Mouse (Mus musculus) limb, embryonic 12.5 days (tissue): Measurements from ENCODE around the gene Auts2. TPM values are rescaled to one million over a fixed set of nuclear protein-coding genes. Genes with fewer than 3 reads are reported as not detected.

Source experiments
- ATAC-seq: fragments of 200-750 bp; cut with Nextera tagmentation; 2 replicates; pipeline ENCODE4 v1.8.0; 2017; ENCODE audit warnings: low read depth, moderate TSS enrichment; ENCODE audit not compliant: insufficient number of reproducible peaks, insufficient read depth, low FRiP score, low TSS enrichment
- H3K27ac ChIP-seq: fragments of 300-500 bp; sonication (generic); 2 replicates; pipeline ENCODE4 v1.5.1; 2016; ENCODE audit warnings: mild to moderate bottlenecking, moderate library complexity
- H3K27me3 ChIP-seq: fragments of 300-500 bp; sonication (generic); 2 replicates; pipeline ENCODE4 v1.6.1; 2016; ENCODE audit warnings: mild to moderate bottlenecking, moderate library complexity
- H3K36me3 ChIP-seq: fragments of 300-500 bp; sonication (generic); 2 replicates; pipeline ENCODE4 v1.6.1; 2016; ENCODE audit warnings: mild to moderate bottlenecking, moderate library complexity
- H3K4me1 ChIP-seq: fragments of 300-500 bp; sonication (generic); replicated peaks from 2 replicates; pipeline ENCODE4 v1.6.1; 2016
- H3K4me2 ChIP-seq: fragments of 300-500 bp; sonication (generic); 2 replicates; pipeline ENCODE4 v1.6.1; 2016; ENCODE audit warnings: mild to moderate bottlenecking, moderate library complexity
- H3K4me3 ChIP-seq: fragments of 300-500 bp; sonication (generic); replicated peaks from 2 replicates; pipeline ENCODE4 v1.5.1; 2016; ENCODE audit warnings: mild to moderate bottlenecking
- H3K9ac ChIP-seq: fragments of 300-500 bp; sonication (generic); replicated peaks from 2 replicates; pipeline ENCODE4 v1.6.1; 2016; ENCODE audit warnings: mild to moderate bottlenecking, moderate library complexity
- H3K9me3 ChIP-seq: fragments of 300-500 bp; sonication (generic); 2 replicates; pipeline ENCODE4 v1.6.1; 2016; ENCODE audit warnings: mild to moderate bottlenecking, moderate library complexity
- WGBS: fragments of 180-500 bp; shearing (Covaris S2); methylation state at CpG from one replicate; pipeline ENCODE4 v1.1.7; 2016; 5-methylcytosine and 5-hydroxymethylcytosine counted together
- polyA plus RNA-seq: library from polyadenylated mRNA; unstranded; fragments of >200 nt; fragmentation: Nextera tagmentation; extraction: Ambion mirVana; gene quantifications from 2 replicates; pipeline ENCODE4 v1.2.1, GENCODE M21; 2016

The Auts2 gene
- polyA plus RNA-seq, 1 experiment from 2014 or later: 66.4 TPM

- Histone ChIP-seq H3K36me3 (no peaks in the 10 kb centered on the region), H3K9me3 (no peaks in the 10 kb centered on the region), H3K4me2 (no peak overlapping the region), H3K4me3 (no peak overlapping the region), H3K27me3 (no peaks in the 10 kb centered on the region), H3K4me1 (peaks cover 23% of the 10 kb centered on the region), H3K27ac (no peak overlapping the region), H3K9ac (no peak overlapping the region)
- ATAC-seq: no peak
- 74% methylated on average over 11 of the region's 11 CpGs for WGBS
Observed at GRCm38 (mm10) chr5:132203846-132204245, 339.3 kb downstream of the Auts2 start.

GRCm38 (mm10) chr5:132201077-132201645 is 342.0 kb downstream of the Auts2 start:
- H3K9ac ChIP-seq: no peak overlapping the region
- no peak overlapping the region for H3K27ac ChIP-seq
- no peaks in the 10 kb centered on the region for H3K27me3 ChIP-seq
- H3K36me3 ChIP-seq: no peaks in the 10 kb centered on the region
- H3K9me3 ChIP-seq: no peaks in the 10 kb centered on the region
- H3K4me3 ChIP-seq: no peak overlapping the region
- H3K4me2 ChIP-seq: no peak overlapping the region
- 59% methylated on average over 4 of the region's 4 CpGs for WGBS
- peaks cover 23% of the 10 kb centered on the region for H3K4me1 ChIP-seq
- ATAC-seq: no peak

GRCm38 (mm10) chr5:132200595-132200994 is 342.5 kb downstream of the Auts2 start:
- Histone ChIP-seq H3K4me1 (peaks cover 25% of the 10 kb centered on the region), H3K27me3 (no peaks in the 10 kb centered on the region), H3K36me3 (no peaks in the 10 kb centered on the region), H3K4me2 (no peak overlapping the region), H3K4me3 (no peak overlapping the region), H3K27ac (no peak overlapping the region), H3K9me3 (no peaks in the 10 kb centered on the region), H3K9ac (no peak overlapping the region)
- no peak for ATAC-seq
- 42% methylated on average over 4 of the region's 4 CpGs for WGBS

GRCm38 (mm10) chr5:132195048-132195533 is 348.1 kb downstream of the Auts2 start:
- Histone ChIP-seq H3K4me1 (peaks cover 33% of the 10 kb centered on the region), H3K4me2 (peak overlapping the region; percentile 36), H3K4me3 (no peak overlapping the region), H3K9ac (no peak overlapping the region; the same call in 1 of the 2 replicates), H3K27me3 (no peaks in the 10 kb centered on the region), H3K9me3 (no peaks in the 10 kb centered on the region), H3K36me3 (no peaks in the 10 kb centered on the region), H3K27ac (peak overlapping the region; percentile 75)
- 20% methylated on average over 6 of the region's 6 CpGs for WGBS
- ATAC-seq: no peak

DNA sequence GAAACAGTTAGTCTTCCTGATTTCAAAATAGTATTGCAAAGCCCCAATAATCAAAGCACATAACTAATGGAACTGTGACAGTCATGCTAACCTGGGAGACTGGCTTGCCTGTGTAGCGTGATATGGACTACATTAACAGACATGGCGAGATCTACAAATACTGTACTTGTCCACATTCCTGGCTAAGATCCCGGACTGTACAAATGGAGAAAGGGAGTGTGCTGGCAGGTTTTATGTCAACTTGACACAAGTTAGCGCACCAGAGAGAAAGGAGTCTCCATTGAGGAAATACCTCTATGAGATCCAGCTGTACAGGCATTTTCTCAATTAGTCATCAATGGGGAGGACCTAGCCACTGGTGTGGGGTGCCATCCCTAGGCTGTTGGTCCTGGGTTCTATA is 353.0 kb downstream of the Auts2 start:
- 79% methylated on average over 4 of the region's 4 CpGs for WGBS
- Histone ChIP-seq H3K4me3 (no peak overlapping the region), H3K4me2 (no peak overlapping the region), H3K27ac (no peak overlapping the region), H3K9me3 (no peaks in the 10 kb centered on the region), H3K4me1 (peaks cover 58% of the 10 kb centered on the region), H3K9ac (no peak overlapping the region), H3K36me3 (no peaks in the 10 kb centered on the region), H3K27me3 (no peaks in the 10 kb centered on the region)
- ATAC-seq: no peak

- Histone ChIP-seq H3K4me1 (peaks cover 55% of the 10 kb centered on the region), H3K4me3 (no peak overlapping the region), H3K9ac (no peak overlapping the region), H3K27me3 (no peaks in the 10 kb centered on the region), H3K9me3 (no peaks in the 10 kb centered on the region), H3K4me2 (no peak overlapping the region), H3K36me3 (no peaks in the 10 kb centered on the region), H3K27ac (peak overlapping the region; percentile 8; the same call in 1 of the 2 replicates)
- ATAC-seq: no peak
- WGBS: 43% methylated on average over 3 of the region's 3 CpGs
Observed at GRCm38 (mm10) chr5:132186659-132187058, 356.5 kb downstream of the Auts2 start.

DNA sequence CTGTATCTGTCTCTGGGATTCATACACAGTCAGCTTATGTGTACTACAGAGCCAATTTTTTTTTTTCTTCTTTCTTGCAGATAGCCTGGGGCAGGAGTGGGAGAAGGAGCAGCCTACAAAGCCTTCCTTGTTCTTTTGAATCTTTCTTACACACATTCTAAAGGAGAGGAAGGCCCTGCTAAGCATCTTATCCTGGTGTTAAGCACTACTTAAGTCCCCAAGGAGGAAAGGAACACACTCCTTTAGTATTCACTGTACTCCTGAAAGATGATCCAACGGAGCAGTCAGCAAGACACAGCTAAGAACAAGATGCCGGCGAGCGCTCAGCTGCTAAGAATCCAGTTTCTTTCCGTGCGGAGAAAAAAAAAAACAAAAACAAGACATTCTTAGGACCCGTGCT is 356.9 kb downstream of the Auts2 start:
- Histone ChIP-seq H3K4me1 (peaks cover 55% of the 10 kb centered on the region), H3K9me3 (no peaks in the 10 kb centered on the region), H3K27ac (peak overlapping the region; percentile 31; the same call in 1 of the 2 replicates), H3K9ac (no peak overlapping the region), H3K27me3 (no peaks in the 10 kb centered on the region), H3K4me2 (0 out of 2 replicates have a peak overlapping the region, but pooled peaks have one; percentile 8), H3K4me3 (no peak overlapping the region), H3K36me3 (no peaks in the 10 kb centered on the region)
- 45% methylated on average over 7 of the region's 7 CpGs for WGBS
- ATAC-seq: no peak

DNA sequence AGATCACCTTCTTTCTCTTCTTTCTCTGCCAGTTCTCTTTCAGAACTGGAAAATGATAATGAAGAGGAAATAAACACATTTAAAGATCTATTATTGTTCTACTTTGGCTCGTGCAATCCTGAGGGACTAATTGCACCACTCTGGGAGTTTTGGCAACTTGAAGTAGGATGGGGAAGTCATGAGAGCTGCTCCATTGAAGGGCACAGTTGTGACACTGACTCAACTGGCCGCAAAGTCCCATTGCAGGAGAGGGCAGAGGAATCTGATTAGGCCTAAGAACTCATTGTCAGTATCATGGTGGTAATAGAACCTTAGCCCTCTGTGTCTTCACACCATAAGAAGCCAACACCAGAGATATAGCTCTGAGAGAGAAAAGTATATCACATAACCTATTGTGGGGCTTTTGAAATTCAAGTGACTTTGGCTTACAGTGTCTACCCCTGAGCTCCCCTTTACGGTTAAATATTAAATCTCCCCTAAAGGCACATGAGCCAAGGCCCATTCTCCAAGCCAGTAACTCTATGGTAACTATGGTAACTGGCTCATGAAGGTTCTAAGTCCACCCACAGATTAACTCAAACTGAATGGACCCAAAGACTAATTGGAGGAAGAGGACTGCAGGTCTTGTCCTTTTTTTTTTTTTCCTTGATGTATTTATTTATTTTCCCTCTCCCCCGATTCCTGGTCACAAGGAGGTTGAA is 358.6 kb downstream of the Auts2 start:
- H3K4me1 ChIP-seq: peaks cover 46% of the 10 kb centered on the region
- no peak for ATAC-seq
- 79% methylated on average over 4 of the region's 4 CpGs for WGBS

DNA sequence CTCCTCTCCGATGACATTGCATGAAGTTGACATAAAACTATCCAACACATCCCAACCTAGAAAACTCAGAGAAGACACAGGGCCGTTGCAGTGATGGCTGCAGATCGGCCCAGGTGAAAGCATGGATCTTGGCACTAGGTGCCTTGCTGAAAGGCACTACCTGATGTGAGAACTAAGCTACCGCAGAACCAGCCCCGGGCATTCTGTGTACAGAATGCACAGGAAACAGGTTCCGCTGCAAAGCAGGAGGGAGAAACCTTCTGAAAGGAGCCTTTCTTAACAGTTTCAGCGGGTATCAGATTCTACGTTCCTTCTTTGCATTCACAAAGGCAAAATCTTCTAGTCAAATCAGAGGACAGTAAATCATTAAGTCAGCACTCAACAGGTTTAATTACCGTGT is 361.1 kb downstream of the Auts2 start:
- Histone ChIP-seq H3K9me3 (no peaks in the 10 kb centered on the region), H3K27me3 (no peaks in the 10 kb centered on the region), H3K4me3 (no peak overlapping the region), H3K36me3 (no peaks in the 10 kb centered on the region), H3K4me1 (peaks cover 30% of the 10 kb centered on the region), H3K9ac (no peak overlapping the region), H3K27ac (no peak overlapping the region), H3K4me2 (no peak overlapping the region)
- no peak for ATAC-seq
- WGBS: 68% methylated on average over 9 of the region's 9 CpGs

More for the DNA sequence above, 358.6 kb downstream of the Auts2 start:
- Histone ChIP-seq H3K4me3 (no peak overlapping the region), H3K9ac (no peak overlapping the region), H3K27ac (no peak overlapping the region), H3K9me3 (no peaks in the 10 kb centered on the region), H3K36me3 (no peaks in the 10 kb centered on the region), H3K27me3 (no peaks in the 10 kb centered on the region), H3K4me2 (no peak overlapping the region)

DNA sequence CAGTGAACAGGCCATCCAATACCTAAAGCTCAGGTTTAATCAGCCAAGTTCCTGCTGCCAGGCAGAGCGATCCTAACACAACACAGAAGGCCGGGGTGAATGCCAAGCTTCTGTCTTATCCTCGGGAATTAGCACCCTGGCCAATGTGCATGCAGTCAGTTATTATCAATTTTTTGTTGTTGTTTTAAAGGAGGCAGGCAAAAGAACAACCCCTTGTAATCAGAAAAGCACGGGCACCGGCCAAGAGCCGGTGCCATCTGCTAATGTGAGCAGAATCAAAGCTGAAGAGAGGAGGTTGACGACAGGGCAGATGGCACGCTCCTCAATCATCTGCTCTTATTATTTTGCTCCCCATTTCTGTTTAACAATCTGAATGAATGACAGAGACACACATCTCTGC is 373.1 kb downstream of the Auts2 start:
- Histone ChIP-seq H3K9me3 (no peaks in the 10 kb centered on the region), H3K27ac (no peak overlapping the region), H3K4me2 (no peak overlapping the region), H3K36me3 (no peaks in the 10 kb centered on the region), H3K9ac (no peak overlapping the region), H3K27me3 (no peaks in the 10 kb centered on the region), H3K4me3 (no peak overlapping the region), H3K4me1 (peaks cover 20% of the 10 kb centered on the region)
- ATAC-seq: no peak
- 87% methylated on average over 8 of the region's 8 CpGs for WGBS

DNA sequence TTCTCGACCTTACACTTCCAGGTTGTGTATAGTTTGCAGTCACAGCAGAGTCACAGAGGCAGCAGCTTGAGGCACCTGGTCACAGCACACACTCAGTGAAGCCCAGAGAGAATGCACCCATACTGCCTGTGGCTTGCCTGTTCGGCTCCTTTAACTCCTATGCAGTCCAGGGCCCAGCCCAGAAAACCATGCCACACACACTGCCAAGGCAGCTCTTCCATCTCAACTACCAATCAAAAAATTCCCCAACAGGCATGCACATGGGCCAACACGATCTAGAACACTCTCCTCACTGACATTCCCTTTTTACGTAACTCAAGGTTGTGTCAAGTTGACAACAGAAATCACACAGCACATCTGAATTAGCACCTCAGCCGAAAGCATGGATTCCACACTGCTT is 374.3 kb downstream of the Auts2 start:
- Histone ChIP-seq H3K4me2 (no peak overlapping the region), H3K4me3 (no peak overlapping the region), H3K27me3 (no peaks in the 10 kb centered on the region), H3K9ac (no peak overlapping the region), H3K27ac (no peak overlapping the region), H3K36me3 (no peaks in the 10 kb centered on the region), H3K9me3 (no peaks in the 10 kb centered on the region), H3K4me1 (peaks cover 20% of the 10 kb centered on the region)
- WGBS: 85% methylated on average over 5 of the region's 5 CpGs
- ATAC-seq: no peak
